Mouse (Mus musculus) olfactory bulb, adult 2 months (tissue): ENCODE results near the gene Fzd7.

Experiments used
- CTCF ChIP-seq: fragments of 200-500 bp; IDR thresholded peaks from 2 replicates; pipeline ENCODE4 v1.5.1; 2012; ENCODE audit warnings: low read depth, mild to moderate bottlenecking, low read length, moderate library complexity; ENCODE audit not compliant: insufficient read depth
- POLR2A ChIP-seq: fragments of 200-500 bp; IDR thresholded peaks from 2 replicates; pipeline ENCODE4 v1.6.1; 2012; ENCODE audit warnings: mild to moderate bottlenecking, low read depth, low read length, moderate library complexity; ENCODE audit not compliant: insufficient read depth

DNA sequence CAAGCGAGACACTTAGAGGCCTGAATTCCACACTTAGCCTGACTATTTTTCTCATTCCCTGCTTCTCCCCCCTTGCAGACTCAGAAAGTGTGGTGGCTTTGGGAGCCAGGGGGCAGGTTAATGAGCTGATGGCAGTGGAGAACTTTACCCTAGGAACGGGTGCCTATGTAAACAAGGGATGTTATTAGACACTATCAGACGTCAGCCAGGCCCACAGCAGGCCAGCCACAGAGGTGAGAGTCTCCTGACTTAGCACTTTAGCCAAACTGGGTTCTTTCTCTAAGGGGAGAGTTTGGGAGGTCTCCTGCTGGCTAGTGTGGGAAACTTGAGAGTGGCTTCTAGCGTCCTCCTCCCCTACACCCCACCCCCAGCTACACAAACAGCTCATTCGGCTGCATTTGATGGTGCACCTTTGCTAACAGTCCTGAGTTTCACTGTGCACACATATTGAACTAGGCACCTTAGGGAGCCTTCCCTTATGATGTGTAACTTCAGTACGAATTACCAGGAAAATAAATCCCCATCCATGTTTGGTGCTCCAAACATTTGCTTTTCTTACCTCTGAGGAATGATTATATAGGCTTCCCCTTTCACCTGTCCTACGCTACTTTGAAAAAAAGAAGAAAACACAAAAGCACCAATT is 21.6 kb downstream of the Fzd7 start:
- TF ChIP-seq CTCF (no peak), POLR2A (no peak)
